ENCODE assay signal across 8 mouse cellular contexts in the genomic region with DNA sequence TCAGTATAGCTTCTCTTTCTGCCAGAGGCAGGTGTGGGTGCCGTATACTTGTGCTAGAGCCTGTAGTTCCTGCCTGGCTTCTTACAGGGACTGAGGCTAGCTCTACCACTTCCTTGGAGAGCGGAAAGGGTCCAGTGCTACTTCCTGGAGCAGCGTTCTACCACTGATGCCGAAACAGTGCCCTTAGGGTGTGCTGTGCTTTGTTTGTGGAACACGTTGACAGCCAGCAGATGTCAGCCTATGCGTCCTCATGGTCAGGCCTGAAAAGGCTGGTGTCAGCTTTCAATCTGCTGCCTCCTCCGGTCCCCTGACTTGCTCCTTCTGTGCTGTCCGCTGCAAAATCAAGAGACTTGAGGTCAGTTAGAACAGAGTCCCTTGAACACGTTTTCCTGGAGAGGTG. TPM values are rescaled to one million over a fixed set of nuclear protein-coding genes. Genes with fewer than 3 reads are reported as not detected.
DNase-seq lines count a peak whose midpoint lies in the region; ATAC-seq and TF ChIP-seq lines count a peak whose summit lies in the region.

No protein-coding gene starts in this region.

- 30% methylated on average over 9 of the region's 9 CpGs for WGBS in kidney, adult 2 months
- WGBS in embryonic facial prominence, embryonic 12.5 days: 13% methylated on average over 9 of the region's 9 CpGs
- 17% methylated on average over 9 of the region's 9 CpGs for WGBS in hindbrain, embryonic 10.5 days
- WGBS in lung, embryonic 16.5 days: 32% methylated on average over 9 of the region's 9 CpGs
- WGBS in stomach, embryonic 14.5 days: 31% methylated on average over 9 of the region's 9 CpGs

- H3K4me1 ChIP-seq in kidney, adult 2 months (ENCODE audit: control insufficient read depth, insufficient read depth, low read length): peaks cover 20% of the 10 kb centered on the region
- peaks cover 33% of the 10 kb centered on the region for H3K4me1 ChIP-seq in embryonic facial prominence, embryonic 12.5 days
- H3K4me1 ChIP-seq in hindbrain, embryonic 10.5 days (replicated peaks): peaks cover 46% of the 10 kb centered on the region
- H3K4me1 ChIP-seq in lung, embryonic 16.5 days (replicated peaks; ENCODE audit: control insufficient read depth, insufficient read depth, low read length): peaks cover 28% of the 10 kb centered on the region
- H3K4me1 ChIP-seq in stomach, embryonic 14.5 days (ENCODE audit: control insufficient read depth, insufficient read depth, low read length): peaks cover 13% of the 10 kb centered on the region; the same call in 1 of the 2 replicates

- ATAC-seq in embryonic facial prominence, embryonic 12.5 days (ENCODE audit: insufficient number of reproducible peaks, insufficient read depth, low FRiP score, low TSS enrichment): peak; percentile 26; the same call in 1 of the 2 replicates
- peak; percentile 64 for ATAC-seq in lung, embryonic 16.5 days (ENCODE audit: low read depth)
- 0 out of 2 replicates have a peak, but pooled peaks have one; percentile 10 for ATAC-seq in stomach, embryonic 14.5 days (ENCODE audit: insufficient number of reproducible peaks, insufficient read depth, low FRiP score, low read depth)

- no peak overlapping the region for H3K4me3 ChIP-seq in kidney, adult 2 months (ENCODE audit: insufficient read depth, low read depth, low read length)
- H3K4me3 ChIP-seq in embryonic facial prominence, embryonic 12.5 days: no peak overlapping the region
- H3K4me3 ChIP-seq in hindbrain, embryonic 10.5 days: no peak overlapping the region
- H3K4me3 ChIP-seq in lung, embryonic 16.5 days (ENCODE audit: low read length): no peak overlapping the region
- no peak overlapping the region for H3K4me3 ChIP-seq in stomach, embryonic 14.5 days (ENCODE audit: low read depth, low read length)

- no peaks in the 10 kb centered on the region for H3K36me3 ChIP-seq in kidney, adult 2 months (ENCODE audit: control insufficient read depth, insufficient read depth, low read length)
- peaks cover 25% of the 10 kb centered on the region for H3K36me3 ChIP-seq in embryonic facial prominence, embryonic 12.5 days
- peaks cover 2% of the 10 kb centered on the region for H3K36me3 ChIP-seq in hindbrain, embryonic 10.5 days
- peaks cover 11% of the 10 kb centered on the region; the same call in 1 of the 2 replicates for H3K36me3 ChIP-seq in lung, embryonic 16.5 days (ENCODE audit: control insufficient read depth, insufficient read depth, low read length)
- peaks cover 16% of the 10 kb centered on the region for H3K36me3 ChIP-seq in stomach, embryonic 14.5 days (ENCODE audit: control insufficient read depth, insufficient read depth, low read length)

- peak; percentile 51 for TF ChIP-seq CTCF in kidney, adult 2 months (conservative IDR thresholded peaks at IDR 0.05; ENCODE audit: insufficient read depth, insufficient read length, low read depth, low read length)

- no peak for TF ChIP-seq POLR2A in kidney, adult 2 months (IDR thresholded peaks at IDR 0.05; ENCODE audit: low read depth, low read length)

- peak; percentile 44 for DNase-seq in kidney, adult 2 months
- no peak for DNase-seq in kidney, adult 18-20 months
- peak; percentile 70 for DNase-seq in hindbrain, embryonic 10.5 days (ENCODE audit: low spot score)
- DNase-seq in natural killer cell, adult 2 months (ENCODE audit: low spot score in 2 of 2): no peak
- no peak for DNase-seq in adipocyte (ENCODE audit: low spot score)

- H3K9me3 ChIP-seq in embryonic facial prominence, embryonic 12.5 days: no peaks in the 10 kb centered on the region
- no peaks in the 10 kb centered on the region for H3K9me3 ChIP-seq in hindbrain, embryonic 10.5 days
- H3K9me3 ChIP-seq in lung, embryonic 16.5 days (ENCODE audit: control insufficient read depth, low read length): no peaks in the 10 kb centered on the region
- H3K9me3 ChIP-seq in stomach, embryonic 14.5 days (ENCODE audit: control insufficient read depth, low read depth, low read length): no peaks in the 10 kb centered on the region

- no peak overlapping the region for H3K4me2 ChIP-seq in embryonic facial prominence, embryonic 12.5 days (replicated peaks)
- H3K4me2 ChIP-seq in lung, embryonic 16.5 days (ENCODE audit: low read depth, low read length): no peak overlapping the region
- no peak overlapping the region for H3K4me2 ChIP-seq in stomach, embryonic 14.5 days (replicated peaks; ENCODE audit: low read depth, low read length)

- peak overlapping the region; percentile 85 for H3K27ac ChIP-seq in kidney, adult 2 months (ENCODE audit: insufficient read depth, low read depth, low read length)
- H3K27ac ChIP-seq in embryonic facial prominence, embryonic 12.5 days: peak overlapping the region; percentile 72; the same call in 1 of the 2 replicates
- H3K27ac ChIP-seq in hindbrain, embryonic 10.5 days: peak overlapping the region; percentile 81
- H3K27ac ChIP-seq in lung, embryonic 16.5 days (ENCODE audit: low read length): peak overlapping the region; percentile 80
- no peak overlapping the region for H3K27ac ChIP-seq in stomach, embryonic 14.5 days (ENCODE audit: low read length)

- no peaks in the 10 kb centered on the region for H3K27me3 ChIP-seq in kidney, adult 2 months (replicated peaks; ENCODE audit: control insufficient read depth, insufficient read depth, low read length)
- no peaks in the 10 kb centered on the region for H3K27me3 ChIP-seq in embryonic facial prominence, embryonic 12.5 days
- H3K27me3 ChIP-seq in hindbrain, embryonic 10.5 days (ENCODE audit: insufficient read depth, poor library complexity, severe bottlenecking): no peaks in the 10 kb centered on the region
- no peaks in the 10 kb centered on the region for H3K27me3 ChIP-seq in lung, embryonic 16.5 days (ENCODE audit: control insufficient read depth, insufficient read depth, low read depth, low read length)
- H3K27me3 ChIP-seq in stomach, embryonic 14.5 days (ENCODE audit: control insufficient read depth, insufficient read depth, low read length): no peaks in the 10 kb centered on the region

- 0 out of 2 replicates have a peak overlapping the region, but pooled peaks have one; percentile 4 for H3K9ac ChIP-seq in embryonic facial prominence, embryonic 12.5 days
- 0 out of 2 replicates have a peak overlapping the region, but pooled peaks have one; percentile 9 for H3K9ac ChIP-seq in lung, embryonic 16.5 days (ENCODE audit: low read length)
- H3K9ac ChIP-seq in stomach, embryonic 14.5 days (replicated peaks; ENCODE audit: low read depth, low read length): no peak overlapping the region

RNA-seq across cellular contexts. Expression of gene Wdsub1, which starts 52.2 kb away (rescaled TPM):
- polyA plus RNA-seq in kidney, adult 2 months (2012; rRNA removed): 65.6 and 74.6 TPM in 2 replicates
- polyA plus RNA-seq in embryonic facial prominence, embryonic 12.5 days (2016; fragmentation: Nextera tagmentation; extraction: Ambion mirVana): 27.1 and 35.7 TPM in 2 replicates
- 17.4 and 17.5 TPM in 2 replicates for polyA plus RNA-seq in hindbrain, embryonic 10.5 days (2016; fragmentation: Nextera tagmentation; extraction: Ambion mirVana)
- 40.6 and 46.0 TPM in 2 replicates for polyA plus RNA-seq in lung, embryonic 16.5 days (2015; fragmentation: Nextera tagmentation; extraction: Ambion mirVana)
- 35.9 and 40.2 TPM in 2 replicates for polyA plus RNA-seq in stomach, embryonic 14.5 days (2014; fragmentation: Nextera tagmentation; extraction: Ambion mirVana)

Comparison
In these comparisons a context has a peak if more than half of its experiments do, and no peak if none do; other contexts are left out.
1. DNase-seq: peak in kidney, adult 2 months (single experiment) and hindbrain, embryonic 10.5 days (single experiment); none in kidney, adult 18-20 months (single experiment), natural killer cell, adult 2 months (0 of 2) and adipocyte (single experiment).
2. ATAC-seq: peak in every context shown above with its lines; median percentile 64 in lung, embryonic 16.5 days; 26 in embryonic facial prominence, embryonic 12.5 days; 10 in stomach, embryonic 14.5 days.